Mouse (Mus musculus): ENCODE results near the gene Mapk1ip1l. TPM values are rescaled to one million over a fixed set of nuclear protein-coding genes. Genes with fewer than 3 reads are reported as not detected.

Gene Mapk1ip1l
- polyA plus RNA-seq, 1 experiment from 2014 or later: 65.1 TPM

DNA sequence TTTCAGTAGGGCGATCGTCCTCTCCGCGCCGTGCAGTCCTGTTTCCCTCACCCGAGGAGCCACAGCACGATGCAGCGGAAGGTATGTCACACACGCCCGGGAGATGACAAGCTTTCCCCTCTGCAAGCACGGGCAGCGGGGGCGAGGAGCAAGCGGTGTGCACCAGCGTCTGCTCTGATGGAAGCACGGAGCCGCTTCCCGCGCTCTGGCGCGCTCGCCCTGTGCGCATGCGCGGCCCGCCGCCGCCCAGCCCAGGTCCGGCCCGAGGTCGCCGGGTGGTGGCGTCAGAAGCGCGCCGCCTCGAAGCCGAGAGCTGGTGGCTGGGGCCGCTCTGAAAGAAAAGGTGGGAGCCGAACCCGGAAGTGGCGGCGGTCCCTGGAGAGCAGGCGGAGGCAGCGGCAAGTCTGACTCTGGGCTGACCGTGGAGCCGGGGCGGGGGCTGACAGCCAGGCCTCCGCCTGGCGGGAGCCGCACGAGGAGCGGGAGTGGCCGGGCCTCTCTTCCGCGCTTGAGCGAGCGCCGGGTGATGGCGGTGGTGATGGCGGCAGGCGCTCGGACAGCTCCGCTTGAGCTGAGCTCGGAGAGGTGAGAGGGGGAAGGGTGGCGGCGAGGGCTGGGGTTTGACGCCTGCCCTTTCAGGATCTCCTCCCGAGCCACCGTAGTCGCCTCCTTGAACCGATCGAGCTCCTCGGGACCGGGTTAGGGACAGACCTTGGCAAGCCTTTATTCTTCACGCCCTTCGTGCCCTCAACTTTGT is 21.3 kb upstream of the Mapk1ip1l start, which contains the start of the genes Wdhd1 and Socs4:
Wdhd1 (minus strand) TSS at position 221 of the 757 bp plus-strand sequence.
Socs4 (plus strand) TSS at position 295 of the 757 bp plus-strand sequence.
- Histone ChIP-seq H3K27me3 (ENCODE audit: control insufficient read depth, insufficient read depth, low read length) (no peaks in the 10 kb centered on the region), H3K4me3 (ENCODE audit: low read depth, low read length) (peak within 1 kb of the TSS; percentile 90), H3K27ac (ENCODE audit: low read depth, low read length) (peak within 1 kb of the TSS; percentile 99), H3K9ac (ENCODE audit: low read depth, low read length) (peak within 1 kb of the TSS; percentile 94), H3K4me2 (peak within 1 kb of the TSS; percentile 81), H3K4me1 (ENCODE audit: control insufficient read depth, insufficient read depth, low read length) (peaks cover 7% of the 10 kb centered on the region), H3K9me3 (replicated peaks; ENCODE audit: control insufficient read depth, low read length) (no peaks in the 10 kb centered on the region), H3K36me3 (ENCODE audit: control insufficient read depth, insufficient read depth, low read length) (no peaks in the 10 kb centered on the region; the same call in 1 of the 2 replicates)
- under 1% methylated on average over 66 of the region's 77 CpGs for WGBS (ENCODE audit: insufficient replicate concordance)
- ATAC-seq (replicated peaks; ENCODE audit: insufficient number of reproducible peaks, low FRiP score, low TSS enrichment): peak; percentile 98

DNA sequence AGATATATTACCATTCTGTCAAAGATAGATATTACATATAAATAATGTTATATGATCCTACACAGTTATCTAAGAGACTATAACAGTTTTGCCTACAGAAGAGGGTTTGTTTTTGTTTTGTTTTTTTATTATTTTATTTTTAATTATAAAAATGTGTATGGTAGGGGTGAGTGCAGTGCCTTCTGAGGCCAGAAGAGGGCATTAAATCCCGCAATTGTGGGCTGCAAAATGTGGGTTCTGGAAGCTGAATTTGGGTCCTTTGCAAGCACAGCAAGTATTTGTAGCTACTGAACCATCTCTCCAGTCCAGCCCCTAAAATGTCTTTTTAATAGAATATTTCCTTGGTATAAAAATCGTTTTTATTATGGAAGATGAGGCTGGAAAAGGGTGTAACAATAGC is 19.0 kb upstream of the Mapk1ip1l start:
- H3K4me3 ChIP-seq (ENCODE audit: low read depth, low read length): no peak overlapping the region
- no peaks in the 10 kb centered on the region for H3K9me3 ChIP-seq (replicated peaks; ENCODE audit: control insufficient read depth, low read length)
- no peak overlapping the region for H3K27ac ChIP-seq (ENCODE audit: low read depth, low read length)
- no peaks in the 10 kb centered on the region for H3K27me3 ChIP-seq (ENCODE audit: control insufficient read depth, insufficient read depth, low read length)
- no peak for ATAC-seq (replicated peaks; ENCODE audit: insufficient number of reproducible peaks, low FRiP score, low TSS enrichment)
- no peaks in the 10 kb centered on the region; the same call in 1 of the 2 replicates for H3K36me3 ChIP-seq (ENCODE audit: control insufficient read depth, insufficient read depth, low read length)
- peaks cover 7% of the 10 kb centered on the region for H3K4me1 ChIP-seq (ENCODE audit: control insufficient read depth, insufficient read depth, low read length)
- WGBS (ENCODE audit: insufficient replicate concordance): 74% methylated on average over 2 of the region's 2 CpGs
- no peak overlapping the region for H3K9ac ChIP-seq (ENCODE audit: low read depth, low read length)
- no peak overlapping the region for H3K4me2 ChIP-seq

GRCm38 (mm10) chr14:47281535-47281934 is 16.5 kb upstream of the Mapk1ip1l start:
- 86% methylated on average over 4 of the region's 4 CpGs for WGBS (ENCODE audit: insufficient replicate concordance)
- Histone ChIP-seq H3K9me3 (replicated peaks; ENCODE audit: control insufficient read depth, low read length) (no peaks in the 10 kb centered on the region), H3K4me3 (ENCODE audit: low read depth, low read length) (no peak overlapping the region), H3K4me2 (no peak overlapping the region), H3K36me3 (ENCODE audit: control insufficient read depth, insufficient read depth, low read length) (no peaks in the 10 kb centered on the region), H3K27me3 (ENCODE audit: control insufficient read depth, insufficient read depth, low read length) (no peaks in the 10 kb centered on the region), H3K9ac (ENCODE audit: low read depth, low read length) (no peak overlapping the region), H3K27ac (ENCODE audit: low read depth, low read length) (no peak overlapping the region), H3K4me1 (ENCODE audit: control insufficient read depth, insufficient read depth, low read length) (peaks cover 3% of the 10 kb centered on the region; the same call in 1 of the 2 replicates)
- ATAC-seq (replicated peaks; ENCODE audit: insufficient number of reproducible peaks, low FRiP score, low TSS enrichment): no peak

- Histone ChIP-seq H3K4me3 (ENCODE audit: low read depth, low read length) (no peak overlapping the region), H3K9me3 (replicated peaks; ENCODE audit: control insufficient read depth, low read length) (no peaks in the 10 kb centered on the region), H3K4me2 (no peak overlapping the region), H3K36me3 (ENCODE audit: control insufficient read depth, insufficient read depth, low read length) (no peaks in the 10 kb centered on the region), H3K27ac (ENCODE audit: low read depth, low read length) (no peak overlapping the region), H3K27me3 (ENCODE audit: control insufficient read depth, insufficient read depth, low read length) (no peaks in the 10 kb centered on the region), H3K9ac (ENCODE audit: low read depth, low read length) (no peak overlapping the region), H3K4me1 (ENCODE audit: control insufficient read depth, insufficient read depth, low read length) (no peaks in the 10 kb centered on the region)
- ATAC-seq (replicated peaks; ENCODE audit: insufficient number of reproducible peaks, low FRiP score, low TSS enrichment): no peak
- 75% methylated on average over 7 of the region's 7 CpGs for WGBS (ENCODE audit: insufficient replicate concordance)
These were observed 14.5 kb upstream of the Mapk1ip1l start for GRCm38 (mm10) chr14:47283568-47283967.

GRCm38 (mm10) chr14:47285271-47285670 is 12.8 kb upstream of the Mapk1ip1l start:
- Histone ChIP-seq H3K9me3 (replicated peaks; ENCODE audit: control insufficient read depth, low read length) (no peaks in the 10 kb centered on the region), H3K4me1 (ENCODE audit: control insufficient read depth, insufficient read depth, low read length) (no peaks in the 10 kb centered on the region), H3K4me3 (ENCODE audit: low read depth, low read length) (no peak overlapping the region), H3K4me2 (no peak overlapping the region), H3K9ac (ENCODE audit: low read depth, low read length) (no peak overlapping the region), H3K36me3 (ENCODE audit: control insufficient read depth, insufficient read depth, low read length) (peaks cover 4% of the 10 kb centered on the region), H3K27ac (ENCODE audit: low read depth, low read length) (no peak overlapping the region), H3K27me3 (ENCODE audit: control insufficient read depth, insufficient read depth, low read length) (no peaks in the 10 kb centered on the region)
- WGBS (ENCODE audit: insufficient replicate concordance): 98% methylated on average over 2 of the region's 2 CpGs
- ATAC-seq (replicated peaks; ENCODE audit: insufficient number of reproducible peaks, low FRiP score, low TSS enrichment): no peak

DNA sequence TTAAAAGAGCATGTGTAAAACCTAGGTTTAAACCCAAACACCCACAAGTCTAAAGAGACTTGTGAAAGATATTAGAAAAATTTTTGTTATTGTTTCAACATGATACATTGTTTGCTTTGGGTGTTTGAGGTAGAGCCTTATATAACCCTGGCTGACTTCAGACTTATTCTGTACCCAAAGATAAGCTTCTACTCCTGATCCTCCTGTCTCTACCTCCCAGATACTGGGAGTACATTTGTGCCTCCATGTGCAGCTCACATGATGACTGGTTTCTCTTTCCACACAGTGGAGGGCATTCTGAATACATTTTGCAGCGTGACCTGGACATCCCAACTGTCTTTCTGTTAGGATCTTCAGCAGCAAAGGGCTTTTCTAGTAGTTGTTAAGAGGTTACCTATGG is 11.9 kb upstream of the Mapk1ip1l start:
- Histone ChIP-seq H3K36me3 (ENCODE audit: control insufficient read depth, insufficient read depth, low read length) (peaks cover 8% of the 10 kb centered on the region), H3K4me2 (no peak overlapping the region), H3K9ac (ENCODE audit: low read depth, low read length) (no peak overlapping the region), H3K27ac (ENCODE audit: low read depth, low read length) (no peak overlapping the region), H3K4me3 (ENCODE audit: low read depth, low read length) (no peak overlapping the region), H3K27me3 (ENCODE audit: control insufficient read depth, insufficient read depth, low read length) (no peaks in the 10 kb centered on the region), H3K4me1 (ENCODE audit: control insufficient read depth, insufficient read depth, low read length) (no peaks in the 10 kb centered on the region), H3K9me3 (replicated peaks; ENCODE audit: control insufficient read depth, low read length) (no peaks in the 10 kb centered on the region)
- no peak for ATAC-seq (replicated peaks; ENCODE audit: insufficient number of reproducible peaks, low FRiP score, low TSS enrichment)
- 84% methylated on average over 1 of the region's 1 CpGs for WGBS (ENCODE audit: insufficient replicate concordance)

- Histone ChIP-seq H3K9me3 (replicated peaks; ENCODE audit: control insufficient read depth, low read length) (no peaks in the 10 kb centered on the region), H3K36me3 (ENCODE audit: control insufficient read depth, insufficient read depth, low read length) (peaks cover 8% of the 10 kb centered on the region), H3K9ac (ENCODE audit: low read depth, low read length) (no peak overlapping the region), H3K4me2 (no peak overlapping the region), H3K27me3 (ENCODE audit: control insufficient read depth, insufficient read depth, low read length) (no peaks in the 10 kb centered on the region), H3K4me3 (ENCODE audit: low read depth, low read length) (no peak overlapping the region), H3K27ac (ENCODE audit: low read depth, low read length) (no peak overlapping the region), H3K4me1 (ENCODE audit: control insufficient read depth, insufficient read depth, low read length) (no peaks in the 10 kb centered on the region)
- WGBS (ENCODE audit: insufficient replicate concordance): 75% methylated on average over 5 of the region's 5 CpGs
- no peak for ATAC-seq (replicated peaks; ENCODE audit: insufficient number of reproducible peaks, low FRiP score, low TSS enrichment)
These were observed 11.0 kb upstream of the Mapk1ip1l start for GRCm38 (mm10) chr14:47287021-47287420.

DNA sequence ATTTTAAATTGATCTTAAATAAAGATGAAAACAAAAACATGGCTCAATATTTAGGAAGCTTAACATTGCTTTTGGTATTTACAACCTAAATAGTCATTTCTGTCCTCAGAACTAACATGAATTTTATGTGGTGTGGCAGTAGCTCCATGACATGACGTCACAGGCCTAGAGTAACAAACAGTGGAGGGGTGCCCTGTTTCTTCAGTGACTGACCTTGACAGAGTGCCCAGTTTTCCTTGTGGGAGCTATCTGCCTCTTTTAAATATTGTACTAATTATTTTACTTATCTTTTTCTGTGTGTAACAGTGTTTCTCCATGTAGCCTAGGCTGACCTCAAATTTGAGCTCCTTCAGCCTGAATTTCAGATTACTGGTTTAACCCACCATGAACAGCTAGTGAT is 6.3 kb upstream of the Mapk1ip1l start:
- no peak for ATAC-seq (replicated peaks; ENCODE audit: insufficient number of reproducible peaks, low FRiP score, low TSS enrichment)
- H3K4me2 ChIP-seq: no peak overlapping the region
- WGBS (ENCODE audit: insufficient replicate concordance): 86% methylated on average over 1 of the region's 1 CpGs
- no peaks in the 10 kb centered on the region for H3K27me3 ChIP-seq (ENCODE audit: control insufficient read depth, insufficient read depth, low read length)
- no peaks in the 10 kb centered on the region for H3K9me3 ChIP-seq (replicated peaks; ENCODE audit: control insufficient read depth, low read length)
- no peak overlapping the region for H3K4me3 ChIP-seq (ENCODE audit: low read depth, low read length)
- no peaks in the 10 kb centered on the region for H3K4me1 ChIP-seq (ENCODE audit: control insufficient read depth, insufficient read depth, low read length)
- no peak overlapping the region for H3K9ac ChIP-seq (ENCODE audit: low read depth, low read length)
- no peak overlapping the region for H3K27ac ChIP-seq (ENCODE audit: low read depth, low read length)
- peaks cover 8% of the 10 kb centered on the region for H3K36me3 ChIP-seq (ENCODE audit: control insufficient read depth, insufficient read depth, low read length)

DNA sequence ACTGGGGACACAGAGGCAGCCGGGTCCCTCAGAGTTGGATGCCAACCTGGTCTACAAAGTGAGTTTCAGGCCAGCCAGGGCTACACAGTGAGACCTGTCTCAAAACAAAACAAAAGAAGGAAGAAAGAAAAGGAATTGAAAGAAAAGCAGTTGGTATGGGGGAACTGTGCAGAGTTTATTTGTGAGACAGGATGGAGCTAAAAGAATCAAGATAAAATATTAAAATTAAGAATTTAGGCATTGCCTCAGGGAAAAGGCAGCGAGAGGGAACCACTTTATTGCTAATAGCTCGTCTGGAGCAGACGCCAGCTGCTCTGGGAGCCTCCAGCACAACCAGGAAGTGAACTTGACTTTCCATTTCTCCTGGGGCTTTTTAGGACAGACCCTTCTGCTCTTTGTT is 3.9 kb upstream of the Mapk1ip1l start:
- 76% methylated on average over 4 of the region's 4 CpGs for WGBS (ENCODE audit: insufficient replicate concordance)
- Histone ChIP-seq H3K4me3 (ENCODE audit: low read depth, low read length) (no peak overlapping the region), H3K27ac (ENCODE audit: low read depth, low read length) (no peak overlapping the region), H3K27me3 (ENCODE audit: control insufficient read depth, insufficient read depth, low read length) (no peaks in the 10 kb centered on the region), H3K4me1 (ENCODE audit: control insufficient read depth, insufficient read depth, low read length) (no peaks in the 10 kb centered on the region), H3K36me3 (ENCODE audit: control insufficient read depth, insufficient read depth, low read length) (peaks cover 8% of the 10 kb centered on the region), H3K9me3 (replicated peaks; ENCODE audit: control insufficient read depth, low read length) (no peaks in the 10 kb centered on the region), H3K9ac (ENCODE audit: low read depth, low read length) (no peak overlapping the region), H3K4me2 (no peak overlapping the region)
- ATAC-seq (replicated peaks; ENCODE audit: insufficient number of reproducible peaks, low FRiP score, low TSS enrichment): no peak

All from heart, embryonic 11.5 days (tissue).